Mouse (Mus musculus) forebrain, postnatal 0 days (tissue): ENCODE results near the gene Nek2. TPM values are rescaled to one million over a fixed set of nuclear protein-coding genes. Genes with fewer than 3 reads are reported as not detected.

Experiments
- ATAC-seq: fragments of 200-750 bp; cut with Nextera tagmentation; 2 replicates; pipeline ENCODE4 v1.8.0; 2017; ENCODE audit warnings: mild to moderate bottlenecking, moderate library complexity
- DNase-seq: peaks from one replicate; pipeline ENCODE4 v3.0.0-alpha.2; 2015
- H3K27ac ChIP-seq: fragments of 300-500 bp; sonication (generic); 2 replicates; pipeline ENCODE4 v1.5.1; 2014; ENCODE audit warnings: low read depth, mild to moderate bottlenecking, antibody characterized with exemption, low read length, moderate library complexity, mixed read lengths
- H3K27me3 ChIP-seq: fragments of 300-500 bp; sonication (generic); 2 replicates; pipeline ENCODE4 v1.6.1; 2014; ENCODE audit warnings: mild to moderate bottlenecking, low read length, mixed read lengths; ENCODE audit not compliant: insufficient read depth
- H3K36me3 ChIP-seq: fragments of 300-500 bp; sonication (generic); 2 replicates; pipeline ENCODE4 v1.6.1; 2014; ENCODE audit warnings: mild to moderate bottlenecking, moderate library complexity; ENCODE audit not compliant: insufficient read depth
- H3K4me1 ChIP-seq: fragments of 300-500 bp; sonication (generic); 2 replicates; pipeline ENCODE4 v1.6.1; 2014; ENCODE audit warnings: antibody characterized with exemption; ENCODE audit not compliant: insufficient read depth
- H3K4me2 ChIP-seq: fragments of 300-500 bp; sonication (generic); 2 replicates; pipeline ENCODE4 v1.6.1; 2014; ENCODE audit warnings: low read depth, mild to moderate bottlenecking, moderate library complexity
- H3K4me3 ChIP-seq: fragments of 300-500 bp; sonication (generic); 2 replicates; pipeline ENCODE4 v1.5.1; 2014; ENCODE audit warnings: low read depth, low read length, mixed read lengths
- H3K9ac ChIP-seq: fragments of 300-500 bp; sonication (generic); 2 replicates; pipeline ENCODE4 v1.6.1; 2014; ENCODE audit warnings: mild to moderate bottlenecking
- H3K9me3 ChIP-seq: fragments of 300-500 bp; sonication (generic); 2 replicates; pipeline ENCODE4 v1.6.1; 2016; ENCODE audit warnings: low read length
- CTCF ChIP-seq: sonication (generic); IDR thresholded peaks from 2 replicates; pipeline ENCODE4 v1.5.1; 2016; ENCODE audit warnings: antibody characterized with exemption, control low read depth, low read depth
- WGBS: fragments of 180-500 bp; shearing (Covaris S2); extraction: QIAGEN DNeasy Blood & Tissue Kit; methylation state at CpG from one replicate; pipeline ENCODE4 v1.1.7; 2014; 5-methylcytosine and 5-hydroxymethylcytosine counted together
- polyA plus RNA-seq: library from polyadenylated mRNA; unstranded; fragments of >200 nt; fragmentation: Nextera tagmentation; extraction: Ambion mirVana; gene quantifications from 2 replicates; pipeline ENCODE4 v1.2.1, GENCODE M21; 2015
- total RNA-seq: library from RNA; depleted of rRNA; stranded (reverse); fragments of >200 nt; gene quantifications from 2 replicates; pipeline ENCODE4 v1.2.3, GENCODE M21; 2014

Nek2 gene
- total and polyA plus RNA-seq, 2 experiments from 2014 or later = 5.1 to 6.2 TPM

DNA sequence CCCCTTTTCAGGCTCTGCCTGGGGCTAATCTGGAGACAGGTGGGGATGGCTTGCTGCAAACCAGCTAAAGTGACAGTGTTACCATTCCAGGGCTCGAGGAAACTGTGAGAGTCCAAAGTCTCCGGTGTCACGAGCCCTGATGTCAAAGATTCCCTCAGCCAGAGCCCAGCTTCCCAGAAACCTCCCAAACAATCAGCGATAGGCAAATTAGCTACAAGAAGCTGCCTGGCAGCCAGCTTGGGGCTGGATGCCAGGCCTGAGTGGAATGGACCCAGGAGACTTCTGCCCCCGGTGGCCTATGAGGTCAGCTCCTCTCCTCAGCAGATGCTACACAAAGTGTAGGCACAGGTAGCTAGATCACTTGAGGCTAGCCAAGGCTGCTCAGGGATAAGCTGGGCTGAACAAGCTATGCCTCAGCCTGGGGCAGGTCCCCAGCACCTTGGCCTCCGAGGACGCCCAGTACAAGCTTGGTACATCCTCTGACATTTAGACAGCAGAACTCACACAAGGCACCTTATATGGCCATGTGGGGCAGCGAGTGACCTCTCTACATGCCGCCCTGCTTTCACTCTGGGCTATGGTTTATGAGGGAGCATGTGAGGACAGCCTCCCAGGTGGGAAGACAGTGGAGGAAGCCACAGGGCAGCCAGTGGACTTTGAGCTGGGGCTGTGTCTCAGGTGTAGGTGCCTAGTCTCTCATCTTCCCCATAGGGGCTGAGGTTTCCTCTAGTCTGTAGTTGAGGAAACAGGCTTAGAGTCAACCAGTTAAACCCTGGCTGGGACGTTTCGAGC is 19.7 kb downstream of the Nek2 start:
- H3K9me3 ChIP-seq = no peaks in the 10 kb centered on the region
- ATAC-seq (no peak), DNase-seq (no peak)
- no peaks in the 10 kb centered on the region for H3K36me3 ChIP-seq
- H3K27ac ChIP-seq = no peak overlapping the region
- TF ChIP-seq CTCF = no peak
- no peaks in the 10 kb centered on the region for H3K27me3 ChIP-seq
- H3K9ac ChIP-seq = no peak overlapping the region
- H3K4me3 ChIP-seq = no peak overlapping the region
- H3K4me1 ChIP-seq = no peaks in the 10 kb centered on the region
- no peak overlapping the region for H3K4me2 ChIP-seq
- 83% methylated on average over 11 of the region's 11 CpGs for WGBS

DNA sequence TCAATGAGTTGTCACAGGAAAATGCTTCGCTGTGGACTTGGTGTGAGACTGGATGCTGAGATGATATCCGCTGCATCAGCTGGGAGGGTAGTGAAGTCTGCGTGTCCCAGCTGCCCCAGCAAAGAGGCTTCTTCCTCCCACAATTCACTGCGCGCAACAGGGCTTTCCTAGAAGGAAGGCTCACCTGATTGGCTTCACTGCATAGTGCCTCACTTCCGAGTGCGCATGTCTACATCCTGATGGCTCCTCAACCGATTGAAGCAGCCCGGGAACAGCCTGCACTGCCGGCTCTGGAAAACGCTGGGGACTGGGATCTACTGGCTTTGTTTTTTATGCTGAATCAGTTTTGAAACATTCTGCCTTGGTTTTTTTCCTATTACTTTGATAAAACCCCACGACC is 21.0 kb downstream of the Nek2 start:
- ATAC-seq = no peak

DNA sequence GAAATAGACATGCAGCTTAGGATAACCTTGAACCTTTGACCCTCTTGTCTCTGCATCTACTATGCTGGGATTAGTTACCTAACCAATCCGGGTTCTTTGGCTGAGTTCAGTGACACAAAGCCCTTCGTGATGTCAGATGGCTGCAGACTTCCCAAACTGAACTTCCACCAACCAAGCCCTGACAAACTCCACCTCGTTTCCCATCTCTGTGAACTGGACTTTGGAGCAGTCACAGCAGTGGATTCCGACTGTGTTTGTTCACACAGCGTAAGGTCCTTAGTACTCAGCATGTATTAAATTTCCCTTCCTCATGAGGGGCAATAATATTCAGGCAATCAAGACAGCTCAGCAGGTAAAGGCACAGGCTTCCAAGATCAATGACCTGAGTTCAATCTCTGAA is 25.4 kb downstream of the Nek2 start:
- no peaks in the 10 kb centered on the region for H3K27me3 ChIP-seq
- no peaks in the 10 kb centered on the region for H3K4me1 ChIP-seq
- no peak overlapping the region for H3K9ac ChIP-seq
- ATAC-seq (no peak), DNase-seq (no peak)
- H3K4me2 ChIP-seq = no peak overlapping the region
- no peaks in the 10 kb centered on the region for H3K36me3 ChIP-seq
- H3K4me3 ChIP-seq = no peak overlapping the region
- no peak for TF ChIP-seq CTCF
- WGBS = 78% methylated on average over 5 of the region's 5 CpGs
- no peak overlapping the region for H3K27ac ChIP-seq
- no peaks in the 10 kb centered on the region for H3K9me3 ChIP-seq

More for the DNA sequence above, 21.0 kb downstream of the Nek2 start:
- Histone ChIP-seq H3K9me3 (no peaks in the 10 kb centered on the region), H3K4me1 (no peaks in the 10 kb centered on the region), H3K4me2 (no peak overlapping the region), H3K4me3 (no peak overlapping the region), H3K27me3 (no peaks in the 10 kb centered on the region), H3K9ac (no peak overlapping the region), H3K27ac (no peak overlapping the region), H3K36me3 (no peaks in the 10 kb centered on the region)
- no peak for DNase-seq
- 88% methylated on average over 12 of the region's 12 CpGs for WGBS
- no peak for TF ChIP-seq CTCF

DNA sequence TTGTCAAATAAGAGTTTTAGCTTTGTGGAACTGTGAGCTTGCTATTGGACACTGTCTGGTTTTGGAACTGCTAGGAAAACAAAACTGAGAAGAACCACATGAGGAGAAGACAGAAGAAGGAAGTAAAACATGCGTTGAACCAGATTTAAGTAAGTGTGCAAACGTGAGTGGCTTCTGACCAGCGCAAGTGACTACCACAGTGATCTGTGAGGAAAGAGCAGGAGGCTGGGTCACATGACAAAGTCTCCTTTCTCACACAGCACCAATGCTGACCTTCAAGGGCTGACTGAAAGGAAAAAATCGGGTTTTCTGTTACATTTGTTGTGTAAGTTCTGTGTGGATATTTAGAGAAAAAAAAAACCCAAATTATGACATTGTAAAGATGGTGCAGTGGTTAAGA is 28.3 kb downstream of the Nek2 start:
- no peak overlapping the region for H3K4me2 ChIP-seq
- no peaks in the 10 kb centered on the region for H3K4me1 ChIP-seq
- H3K27me3 ChIP-seq = no peaks in the 10 kb centered on the region
- H3K9me3 ChIP-seq = no peaks in the 10 kb centered on the region
- TF ChIP-seq CTCF = no peak
- no peak overlapping the region for H3K9ac ChIP-seq
- 74% methylated on average over 4 of the region's 4 CpGs for WGBS
- H3K36me3 ChIP-seq = no peaks in the 10 kb centered on the region
- no peak overlapping the region for H3K27ac ChIP-seq
- ATAC-seq (no peak), DNase-seq (no peak)
- H3K4me3 ChIP-seq = no peak overlapping the region

DNA sequence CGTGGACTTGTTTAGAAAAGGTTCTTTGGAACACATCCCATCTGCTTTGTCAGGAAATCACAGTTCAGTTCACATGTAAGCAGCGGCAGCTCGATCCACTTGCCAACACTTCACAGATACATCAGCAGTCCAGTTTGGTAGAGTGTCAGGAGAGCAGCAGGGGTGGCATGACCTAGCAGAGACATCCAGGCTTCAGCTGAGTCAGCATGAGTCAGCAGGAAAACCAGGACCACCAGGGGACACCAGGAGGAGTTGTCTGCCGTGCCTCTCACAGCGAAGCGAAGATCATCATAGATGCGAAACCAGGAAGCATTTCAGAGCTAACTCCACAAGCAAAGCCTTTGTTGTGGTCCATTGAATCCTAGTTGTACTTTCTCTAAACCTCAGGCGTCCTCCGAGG is 32.2 kb downstream of the Nek2 start:
- ATAC-seq = no peak
- TF ChIP-seq CTCF = no peak
- no peaks in the 10 kb centered on the region for H3K36me3 ChIP-seq
- H3K27ac ChIP-seq = no peak overlapping the region
- H3K27me3 ChIP-seq = no peaks in the 10 kb centered on the region
- no peak overlapping the region for H3K4me2 ChIP-seq
- no peak overlapping the region for H3K9ac ChIP-seq
- no peaks in the 10 kb centered on the region for H3K4me1 ChIP-seq
- no peaks in the 10 kb centered on the region for H3K9me3 ChIP-seq
- no peak for DNase-seq
- 75% methylated on average over 9 of the region's 9 CpGs for WGBS
- H3K4me3 ChIP-seq = no peak overlapping the region

DNA sequence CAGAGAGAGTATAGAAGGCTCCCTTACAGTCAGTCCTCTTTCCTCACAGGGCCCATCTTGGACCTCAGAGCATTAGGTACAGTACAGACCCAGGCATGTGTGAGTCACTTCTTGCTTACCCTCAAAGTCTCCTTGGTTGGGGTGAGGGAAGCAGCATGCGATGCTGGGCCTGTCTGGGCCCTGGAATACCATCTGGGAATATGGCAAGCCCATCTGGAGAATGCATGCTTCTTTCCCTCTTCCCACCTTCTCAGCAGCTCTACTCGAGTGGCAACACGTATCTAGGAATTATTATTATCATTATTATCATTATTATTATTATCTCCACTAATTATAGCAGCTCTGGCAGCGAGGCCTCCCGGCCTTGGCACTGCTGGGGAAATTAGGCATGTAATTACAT is 33.5 kb downstream of the Nek2 start:
- no peaks in the 10 kb centered on the region for H3K4me1 ChIP-seq
- 58% methylated on average over 5 of the region's 5 CpGs for WGBS
- DNase-seq (no peak), ATAC-seq (no peak)
- no peak overlapping the region for H3K9ac ChIP-seq
- H3K9me3 ChIP-seq = no peaks in the 10 kb centered on the region
- TF ChIP-seq CTCF = no peak
- H3K36me3 ChIP-seq = no peaks in the 10 kb centered on the region
- no peak overlapping the region for H3K27ac ChIP-seq
- no peak overlapping the region for H3K4me2 ChIP-seq
- H3K27me3 ChIP-seq = no peaks in the 10 kb centered on the region
- no peak overlapping the region for H3K4me3 ChIP-seq

DNA sequence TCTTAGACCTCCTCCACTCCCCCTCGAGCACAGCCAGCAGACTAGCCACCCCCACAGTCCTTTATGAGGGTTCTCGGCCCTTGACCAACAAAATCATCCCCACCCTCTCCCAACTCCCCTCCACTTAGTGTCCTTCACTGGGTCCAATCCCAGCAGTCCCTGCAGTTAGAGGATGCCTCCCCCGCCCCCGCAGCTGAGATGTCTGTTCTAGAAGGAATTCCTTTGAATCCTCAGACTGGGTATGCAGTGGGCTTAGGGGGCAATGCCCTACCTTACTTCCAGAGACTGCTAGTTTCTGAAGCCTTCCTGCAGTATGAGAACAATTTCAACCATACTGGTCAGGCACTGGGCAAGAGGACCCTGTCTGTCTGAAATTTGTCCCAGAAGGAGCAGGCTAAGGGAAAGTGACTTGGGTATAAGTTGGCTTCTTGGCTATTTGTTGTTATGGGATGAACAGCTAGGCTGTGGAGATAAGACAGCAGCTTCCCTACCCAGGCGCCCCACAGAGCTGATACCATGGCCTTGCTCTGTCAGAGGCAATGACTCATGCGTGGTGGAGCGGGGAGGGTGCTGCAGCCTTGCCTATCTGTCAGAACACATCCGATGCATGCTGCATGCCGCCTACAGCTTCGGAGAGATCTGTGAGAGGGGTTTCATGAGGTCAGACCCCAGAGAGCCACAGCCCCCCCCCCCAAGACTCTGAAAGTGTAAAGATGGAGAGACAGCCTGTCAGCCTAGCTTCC is 34.1 kb downstream of the Nek2 start:
- DNase-seq (no peak), ATAC-seq (no peak)
- no peaks in the 10 kb centered on the region for H3K27me3 ChIP-seq
- TF ChIP-seq CTCF = no peak
- no peaks in the 10 kb centered on the region for H3K36me3 ChIP-seq
- 78% methylated on average over 10 of the region's 10 CpGs for WGBS
- no peak overlapping the region for H3K4me3 ChIP-seq
- H3K4me2 ChIP-seq = no peak overlapping the region
- H3K27ac ChIP-seq = no peak overlapping the region
- H3K9me3 ChIP-seq = no peaks in the 10 kb centered on the region
- H3K4me1 ChIP-seq = no peaks in the 10 kb centered on the region
- H3K9ac ChIP-seq = no peak overlapping the region
